Mouse (Mus musculus): ENCODE measurements around the gene Cox8b.

Gene Cox8b

GRCm38 (mm10) chr7:140900220-140900619, at the start of gene Cox8b:
Cox8b (minus strand) TSS chr7:140900446.
- DNase-seq (ENCODE audit: inconsistent age in 2 of 2, low spot score in 1 of 2): peak in 1 of 2 experiments; percentile 51

GRCm38 (mm10) chr7:140949255-140949654, 49.0 kb upstream of the Cox8b start:
- DNase-seq (ENCODE audit: inconsistent age in 2 of 2, low spot score in 1 of 2): peak in 1 of 2 experiments; percentile 55

GRCm38 (mm10) chr7:140948161-140948560, 47.9 kb upstream of the Cox8b start:
- DNase-seq (ENCODE audit: inconsistent age in 2 of 2, low spot score in 1 of 2): peak; percentile 87 to 90

GRCm38 (mm10) chr7:140946980-140947379, 46.7 kb upstream of the Cox8b start:
- peak; percentile 36 to 62 for DNase-seq (ENCODE audit: inconsistent age in 2 of 2, low spot score in 1 of 2)

- DNase-seq (ENCODE audit: inconsistent age in 2 of 2, low spot score in 1 of 2): peak; percentile 35 to 46
Observed at GRCm38 (mm10) chr7:140946311-140946710, 46.1 kb upstream of the Cox8b start.

GRCm38 (mm10) chr7:140945247-140945646, 45.0 kb upstream of the Cox8b start:
- DNase-seq (ENCODE audit: inconsistent age in 2 of 2, low spot score in 1 of 2): no peak

GRCm38 (mm10) chr7:140944236-140944635, 44.0 kb upstream of the Cox8b start:
- peak; percentile 18 to 29 for DNase-seq (ENCODE audit: inconsistent age in 2 of 2, low spot score in 1 of 2)

GRCm38 (mm10) chr7:140943356-140943755, 43.1 kb upstream of the Cox8b start:
- peak; percentile 19 to 47 for DNase-seq (ENCODE audit: inconsistent age in 2 of 2, low spot score in 1 of 2)

- DNase-seq (ENCODE audit: inconsistent age in 2 of 2, low spot score in 1 of 2): peak; percentile 22 to 37
Observed at GRCm38 (mm10) chr7:140942811-140943210, 42.6 kb upstream of the Cox8b start.

- DNase-seq (ENCODE audit: inconsistent age in 2 of 2, low spot score in 1 of 2): peak in 1 of 2 experiments; percentile 46
Observed at GRCm38 (mm10) chr7:140942341-140942740, 42.1 kb upstream of the Cox8b start.

- peak; percentile 92 to 98 for DNase-seq (ENCODE audit: inconsistent age in 2 of 2, low spot score in 1 of 2)
Observed at GRCm38 (mm10) chr7:140941222-140942051, 41.2 kb upstream of the Cox8b start, which contains the start of gene Pgghg. Pgghg (plus strand) TSS chr7:140941391.

- DNase-seq (ENCODE audit: inconsistent age in 2 of 2, low spot score in 1 of 2): peak; percentile 31 to 57
Observed at GRCm38 (mm10) chr7:140939669-140940171, 39.5 kb upstream of the Cox8b start.

GRCm38 (mm10) chr7:140938896-140939295, 38.6 kb upstream of the Cox8b start:
- no peak for DNase-seq (ENCODE audit: inconsistent age in 2 of 2, low spot score in 1 of 2)

- DNase-seq (ENCODE audit: inconsistent age in 2 of 2, low spot score in 1 of 2): peak in 1 of 2 experiments; percentile 39
Observed at GRCm38 (mm10) chr7:140938436-140938835, 38.2 kb upstream of the Cox8b start.

GRCm38 (mm10) chr7:140927181-140927580, 26.9 kb upstream of the Cox8b start:
- DNase-seq (ENCODE audit: inconsistent age in 2 of 2, low spot score in 1 of 2): no peak

GRCm38 (mm10) chr7:140923070-140923775, 23.0 kb upstream of the Cox8b start:
- DNase-seq (ENCODE audit: inconsistent age in 2 of 2, low spot score in 1 of 2): no peak

GRCm38 (mm10) chr7:140922398-140923069, 22.3 kb upstream of the Cox8b start:
- peak; percentile 44 to 84 for DNase-seq (ENCODE audit: inconsistent age in 2 of 2, low spot score in 1 of 2)

- DNase-seq (ENCODE audit: inconsistent age in 2 of 2, low spot score in 1 of 2): no peak
Observed at GRCm38 (mm10) chr7:140921225-140921975, 21.2 kb upstream of the Cox8b start.

- DNase-seq (ENCODE audit: inconsistent age in 2 of 2, low spot score in 1 of 2): no peak
Observed at GRCm38 (mm10) chr7:140920418-140921029, 20.3 kb upstream of the Cox8b start, which contains the start of gene Nlrp6. Nlrp6 (plus strand) TSS chr7:140920902.

- no peak for DNase-seq (ENCODE audit: inconsistent age in 2 of 2, low spot score in 1 of 2)
Observed at GRCm38 (mm10) chr7:140919911-140920310, 19.7 kb upstream of the Cox8b start.

All from adrenal gland, adult (tissue).